Mouse (Mus musculus) hindbrain, embryonic 15.5 days (tissue): ENCODE data around the gene Olfr741. TPM values are rescaled to one million over a fixed set of nuclear protein-coding genes. Genes with fewer than 3 reads are reported as not detected.

ENCODE experiments used
- ATAC-seq: fragments of 200-750 bp; cut with Nextera tagmentation; 2 replicates; pipeline ENCODE4 v1.8.0; 2017; ENCODE audit warnings: low read depth, moderate number of reproducible peaks, moderate TSS enrichment; ENCODE audit not compliant: low FRiP score
- H3K27ac ChIP-seq: fragments of 300-500 bp; sonication (generic); replicated peaks from 2 replicates; pipeline ENCODE4 v1.5.1; 2015; ENCODE audit warnings: mild to moderate bottlenecking, inconsistent platforms
- H3K27me3 ChIP-seq: fragments of 300-500 bp; sonication (generic); 2 replicates; pipeline ENCODE4 v1.6.1; 2015; ENCODE audit warnings: control low read depth, inconsistent platforms
- H3K36me3 ChIP-seq: fragments of 300-500 bp; sonication (generic); 2 replicates; pipeline ENCODE4 v1.6.1; 2015; ENCODE audit warnings: control low read depth, inconsistent platforms
- H3K4me1 ChIP-seq: fragments of 300-500 bp; sonication (generic); replicated peaks from 2 replicates; pipeline ENCODE4 v1.6.1; 2015; ENCODE audit warnings: control low read depth, inconsistent platforms
- H3K4me2 ChIP-seq: fragments of 300-500 bp; sonication (generic); 2 replicates; pipeline ENCODE4 v1.6.1; 2015; ENCODE audit warnings: moderate library complexity, mild to moderate bottlenecking, inconsistent platforms
- H3K4me3 ChIP-seq: fragments of 300-500 bp; sonication (generic); 2 replicates; pipeline ENCODE4 v1.5.1; 2015; ENCODE audit warnings: mild to moderate bottlenecking, inconsistent platforms
- H3K9ac ChIP-seq: fragments of 300-500 bp; sonication (generic); 2 replicates; pipeline ENCODE4 v1.6.1; 2015; ENCODE audit warnings: inconsistent platforms
- H3K9me3 ChIP-seq: fragments of 300-500 bp; sonication (generic); 2 replicates; pipeline ENCODE4 v1.6.1; 2016; ENCODE audit warnings: control low read depth, inconsistent platforms
- WGBS: fragments of 180-500 bp; shearing (Covaris S2); methylation state at CpG from one replicate; pipeline ENCODE4 v1.1.7; 2015; 5-methylcytosine and 5-hydroxymethylcytosine counted together
- polyA plus RNA-seq: library from polyadenylated mRNA; unstranded; fragments of >200 nt; fragmentation: Nextera tagmentation; extraction: Ambion mirVana; gene quantifications from 2 replicates; pipeline ENCODE4 v1.2.1, GENCODE M21; 2015

Gene Olfr741
- polyA plus RNA-seq = not detected in 2 replicates

DNA sequence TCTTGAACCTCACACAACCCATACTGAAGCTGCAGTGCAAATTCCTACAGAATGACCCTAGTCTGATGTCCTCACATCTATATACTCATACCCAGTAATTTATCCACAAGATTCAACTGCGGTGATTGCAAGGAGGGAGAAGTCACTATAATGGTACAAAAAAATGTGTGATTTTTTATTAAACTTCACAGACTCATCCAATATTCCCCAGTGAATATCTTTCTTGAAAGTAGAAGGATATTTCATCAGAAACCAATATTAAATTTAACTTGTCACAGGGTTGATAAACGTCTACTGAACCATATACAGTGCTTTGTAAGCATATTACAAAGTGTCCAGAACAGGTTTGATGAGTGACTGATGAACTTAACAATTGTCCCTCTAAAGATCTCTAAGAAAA is at the start of gene Olfr741:
Gene Olfr741, plus strand, starts transcription at position 301 of the 400 bp plus-strand sequence.
- ATAC-seq = no peak
- no peak within 1 kb of the TSS for H3K27ac ChIP-seq
- no peaks in the 10 kb centered on the region for H3K36me3 ChIP-seq
- H3K4me2 ChIP-seq = no peak within 1 kb of the TSS
- WGBS = 72% methylated on average over 2 of the region's 2 CpGs
- H3K4me1 ChIP-seq = no peaks in the 10 kb centered on the region
- no peak within 1 kb of the TSS for H3K9ac ChIP-seq
- H3K9me3 ChIP-seq = no peaks in the 10 kb centered on the region
- H3K27me3 ChIP-seq = no peaks in the 10 kb centered on the region
- no peak within 1 kb of the TSS for H3K4me3 ChIP-seq

DNA sequence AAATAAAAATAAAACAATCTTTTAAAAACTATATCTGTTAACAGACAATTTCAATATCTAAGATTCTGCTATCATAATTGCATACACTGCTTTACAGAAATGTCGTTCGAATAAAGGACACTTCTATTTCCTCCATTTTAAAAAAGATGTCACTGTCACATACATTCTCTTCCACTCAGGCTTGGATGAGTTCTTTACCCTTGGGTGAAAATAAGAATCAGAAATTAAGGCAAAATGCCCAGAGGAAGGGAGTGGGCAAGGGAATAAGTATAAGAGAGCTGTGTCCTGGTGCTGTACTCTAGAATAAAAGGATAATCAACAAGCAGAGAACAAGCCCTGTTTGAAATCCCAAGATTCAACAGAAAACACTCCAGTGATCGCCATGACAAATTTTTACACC is 27.3 kb upstream of the Olfr741 start, which contains the start of gene Olfr740:
Gene Olfr740, plus strand, starts transcription at position 301 of the 400 bp plus-strand sequence.
- no peak for ATAC-seq
- Histone ChIP-seq H3K4me2 (no peak within 1 kb of the TSS), H3K27ac (no peak within 1 kb of the TSS), H3K36me3 (no peaks in the 10 kb centered on the region), H3K9me3 (no peaks in the 10 kb centered on the region), H3K4me1 (no peaks in the 10 kb centered on the region), H3K4me3 (no peak within 1 kb of the TSS), H3K27me3 (no peaks in the 10 kb centered on the region), H3K9ac (no peak within 1 kb of the TSS)
- 84% methylated on average over 3 of the region's 3 CpGs for whole genome bisulfite sequencing

DNA sequence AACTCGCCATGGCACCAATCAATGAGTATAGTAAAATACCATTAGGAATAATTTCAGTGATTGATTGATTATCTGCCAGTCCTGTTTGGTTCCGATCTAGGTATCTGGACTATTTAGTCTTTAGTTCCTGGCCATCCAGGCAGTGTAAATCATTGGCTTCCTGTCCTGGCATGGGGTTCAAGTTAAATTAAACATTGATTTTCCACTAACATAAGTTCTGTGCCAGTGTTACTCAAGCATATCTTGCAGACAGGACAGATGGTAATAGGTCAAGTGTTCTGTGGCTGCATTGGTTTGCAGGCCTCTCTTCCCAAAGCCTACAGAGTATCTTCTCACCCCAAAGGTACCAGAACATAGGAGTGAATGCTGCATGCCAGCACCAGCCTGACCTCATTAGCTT is 5.9 kb downstream of the Olfr741 start:
- H3K4me3 ChIP-seq = no peak overlapping the region

DNA sequence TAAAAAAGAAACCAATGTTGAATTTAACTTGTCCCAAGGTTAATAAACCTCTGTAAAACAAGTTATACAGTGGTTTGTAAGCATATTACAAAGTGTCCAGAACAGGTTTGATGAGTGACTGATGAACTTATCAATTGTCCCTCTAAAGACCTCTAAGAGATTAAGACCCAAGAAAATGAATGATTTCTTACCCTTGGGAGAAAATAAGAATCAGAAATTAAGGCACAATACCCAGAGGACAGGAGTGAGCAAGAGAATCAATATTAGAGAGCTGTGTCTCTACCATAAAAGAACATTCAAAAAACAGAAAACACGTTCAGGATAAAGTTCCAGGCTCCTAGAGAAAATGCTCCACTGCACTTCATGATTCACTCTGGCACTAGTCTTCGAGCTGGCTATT is 30.8 kb downstream of the Olfr741 start, which contains the start of gene Olfr742:
Gene Olfr742, plus strand, starts transcription at position 301 of the 400 bp plus-strand sequence.
- 74% methylated on average over 2 of the region's 2 CpGs for WGBS
- Histone ChIP-seq H3K9ac (no peak within 1 kb of the TSS), H3K36me3 (no peaks in the 10 kb centered on the region), H3K27ac (no peak within 1 kb of the TSS), H3K4me2 (no peak within 1 kb of the TSS), H3K4me1 (no peaks in the 10 kb centered on the region), H3K27me3 (no peaks in the 10 kb centered on the region), H3K9me3 (no peaks in the 10 kb centered on the region), H3K4me3 (no peak within 1 kb of the TSS)
- no peak for ATAC-seq

More for the DNA sequence above, 5.9 kb downstream of the Olfr741 start:
- no peak overlapping the region for H3K27ac ChIP-seq
- no peaks in the 10 kb centered on the region for H3K27me3 ChIP-seq
- H3K36me3 ChIP-seq = no peaks in the 10 kb centered on the region
- no peak overlapping the region for H3K9ac ChIP-seq
- H3K4me2 ChIP-seq = no peak overlapping the region
- WGBS = 77% methylated on average over 2 of the region's 2 CpGs
- no peaks in the 10 kb centered on the region for H3K4me1 ChIP-seq
- no peak for ATAC-seq
- H3K9me3 ChIP-seq = no peaks in the 10 kb centered on the region

DNA sequence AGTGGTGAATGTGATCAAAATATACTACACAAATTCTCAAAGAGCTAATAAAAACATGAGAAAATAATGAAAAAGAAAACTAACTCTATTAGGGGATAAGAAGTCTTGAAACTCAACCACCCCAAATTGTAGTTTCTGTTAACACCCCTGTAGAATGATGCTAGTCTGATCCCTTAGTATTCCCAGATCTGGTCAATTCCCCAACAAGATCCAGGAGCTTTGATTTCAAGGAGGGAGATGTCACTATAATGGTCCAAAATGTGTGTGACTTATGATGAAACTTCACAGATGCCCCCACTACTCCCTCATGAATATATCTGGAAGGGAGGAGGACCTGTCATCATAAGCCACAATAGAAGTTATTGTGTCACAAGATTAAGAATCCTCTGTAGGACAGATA is 49.0 kb downstream of the Olfr741 start, which contains the start of gene Olfr743:
Gene Olfr743, plus strand, starts transcription at position 301 of the 400 bp plus-strand sequence.
- Histone ChIP-seq H3K9ac (no peak within 1 kb of the TSS), H3K4me3 (no peak within 1 kb of the TSS), H3K36me3 (no peaks in the 10 kb centered on the region), H3K4me2 (no peak within 1 kb of the TSS), H3K27me3 (no peaks in the 10 kb centered on the region), H3K27ac (no peak within 1 kb of the TSS), H3K9me3 (no peaks in the 10 kb centered on the region), H3K4me1 (no peaks in the 10 kb centered on the region)
- no peak for ATAC-seq

Other genes with a start within 250 kb of the Olfr741 start
- not detected in 2 replicates for gene Olfr731, start 230.9 kb upstream of the Olfr741 start, polyA plus RNA-seq
- gene Olfr732, start 188.5 kb upstream of the Olfr741 start, polyA plus RNA-seq = not detected in 2 replicates
- not detected in 2 replicates for gene Olfr733, start 171.2 kb upstream of the Olfr741 start, polyA plus RNA-seq
- not detected in 2 replicates for gene Olfr734, start 146.0 kb upstream of the Olfr741 start, polyA plus RNA-seq
- gene Olfr735, start 123.9 kb upstream of the Olfr741 start, polyA plus RNA-seq = not detected in 2 replicates
- gene Tlr11, start 114.8 kb upstream of the Olfr741 start, polyA plus RNA-seq = not detected in 2 replicates
- not detected in 2 replicates for gene Olfr736, start 91.6 kb upstream of the Olfr741 start, polyA plus RNA-seq
- not detected in 2 replicates for gene Olfr738, start 65.2 kb upstream of the Olfr741 start, polyA plus RNA-seq
- gene Olfr739, start 54.1 kb upstream of the Olfr741 start, polyA plus RNA-seq = not detected in 2 replicates
- gene Olfr740, start 27.2 kb upstream of the Olfr741 start, polyA plus RNA-seq = not detected in 2 replicates
- gene Olfr742, start 30.9 kb downstream of the Olfr741 start, polyA plus RNA-seq = not detected in 2 replicates
- gene Olfr743, start 49.1 kb downstream of the Olfr741 start, polyA plus RNA-seq = not detected in 2 replicates
- not detected in 2 replicates for gene Olfr744, start 142.1 kb downstream of the Olfr741 start, polyA plus RNA-seq
- not detected in 2 replicates for gene Olfr745, start 166.7 kb downstream of the Olfr741 start, polyA plus RNA-seq
- gene Olfr746, start 174.3 kb downstream of the Olfr741 start, polyA plus RNA-seq = not detected in 2 replicates
- gene Olfr747, start 220.5 kb downstream of the Olfr741 start, polyA plus RNA-seq = not detected in 2 replicates
- not detected in 2 replicates for gene Olfr748, start 234.6 kb downstream of the Olfr741 start, polyA plus RNA-seq